Mouse (Mus musculus) heart, postnatal 0 days (tissue): Measurements from ENCODE around the gene Smyd3. TPM values are rescaled to one million over a fixed set of nuclear protein-coding genes. Genes with fewer than 3 reads are reported as not detected.
"Not testable (repeated sequence)": the region's sequence is repeated elsewhere in the genome, so short reads cannot be mapped to it uniquely, and the experiment has no call there.

Experiments used
- ATAC-seq: fragments of 200-750 bp; cut with Nextera tagmentation; 2 replicates; pipeline ENCODE4 v1.8.0; 2017; ENCODE audit warnings: low read depth, moderate number of reproducible peaks, moderate library complexity; ENCODE audit not compliant: insufficient read depth
- DNase-seq: peaks from one replicate; pipeline ENCODE4 v3.0.0-alpha.2; 2016; ENCODE audit warnings: low spot score
- H3K27ac ChIP-seq: fragments of 300-500 bp; sonication (generic); 2 replicates; pipeline ENCODE4 v1.5.1; 2014; ENCODE audit warnings: low read depth, mild to moderate bottlenecking
- H3K27me3 ChIP-seq: fragments of 300-500 bp; sonication (generic); 2 replicates; pipeline ENCODE4 v1.6.1; 2014; ENCODE audit warnings: low read length, mixed read lengths; ENCODE audit not compliant: control insufficient read depth, insufficient read depth
- H3K36me3 ChIP-seq: fragments of 300-500 bp; sonication (generic); replicated peaks from 2 replicates; pipeline ENCODE4 v1.6.1; 2014; ENCODE audit warnings: low read length, mixed read lengths; ENCODE audit not compliant: control insufficient read depth, insufficient read depth
- H3K4me1 ChIP-seq: fragments of 300-500 bp; sonication (generic); 2 replicates; pipeline ENCODE4 v1.6.1; 2014; ENCODE audit warnings: antibody characterized with exemption; ENCODE audit not compliant: control insufficient read depth, insufficient read depth
- H3K4me2 ChIP-seq: fragments of 300-500 bp; sonication (generic); 2 replicates; pipeline ENCODE4 v1.6.1; 2014; ENCODE audit warnings: low read depth, mild to moderate bottlenecking, low read length, moderate library complexity
- H3K4me3 ChIP-seq: fragments of 300-500 bp; sonication (generic); 2 replicates; pipeline ENCODE4 v1.5.1; 2014; ENCODE audit warnings: low read depth, low read length
- H3K9ac ChIP-seq: fragments of 300-500 bp; sonication (generic); replicated peaks from 2 replicates; pipeline ENCODE4 v1.6.1; 2014; ENCODE audit warnings: low read depth, low read length, mixed read lengths
- H3K9me3 ChIP-seq: fragments of 300-500 bp; sonication (generic); replicated peaks from 2 replicates; pipeline ENCODE4 v1.6.1; 2016; ENCODE audit warnings: low read length; ENCODE audit not compliant: control insufficient read depth
- CTCF ChIP-seq: IDR thresholded peaks from 2 replicates; pipeline ENCODE4 v1.5.1; 2016; ENCODE audit warnings: antibody characterized with exemption, control low read depth, low read depth
- EP300 ChIP-seq: IDR thresholded peaks from 2 replicates; pipeline ENCODE4 v1.6.1; 2016; ENCODE audit warnings: antibody characterized with exemption, low read depth
- WGBS: fragments of 180-500 bp; shearing (Covaris S2); extraction: QIAGEN DNeasy Blood & Tissue Kit; methylation state at CpG from one replicate; pipeline ENCODE4 v1.1.7; 2014; 5-methylcytosine and 5-hydroxymethylcytosine counted together
- polyA plus RNA-seq: library from polyadenylated mRNA; unstranded; fragments of >200 nt; fragmentation: Nextera tagmentation; extraction: Ambion mirVana; gene quantifications from 2 replicates; pipeline ENCODE4 v1.2.1, GENCODE M21; 2015
- total RNA-seq: library from RNA; depleted of rRNA; stranded (reverse); fragments of >200 nt; gene quantifications from 2 replicates; pipeline ENCODE4 v1.2.3, GENCODE M21; 2014; ENCODE audit warnings: low replicate concordance

The Smyd3 gene
- total and polyA plus RNA-seq, 2 experiments from 2014 or later = 7.0 to 11.6 TPM

DNA sequence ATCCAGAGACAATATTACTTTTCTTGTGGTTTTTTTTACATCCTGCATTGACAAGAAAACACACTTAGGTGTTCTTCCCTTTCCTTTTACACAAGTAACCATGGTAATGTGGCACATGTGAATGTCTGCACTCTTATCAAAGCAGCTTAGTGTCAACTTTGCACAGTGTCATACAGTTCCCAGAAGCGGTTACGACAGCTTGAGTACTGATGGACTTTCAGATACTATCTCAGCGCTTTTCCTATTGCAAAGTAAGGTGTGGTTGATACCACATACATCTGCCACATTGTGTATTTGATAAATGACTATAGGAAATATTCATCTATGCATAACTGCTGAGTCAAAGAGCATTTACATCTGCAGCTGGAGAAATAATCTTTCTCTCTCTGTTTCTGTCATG is 348.1 kb downstream of the Smyd3 start:
- Histone ChIP-seq H3K27me3 (no peaks in the 10 kb centered on the region), H3K9me3 (no peaks in the 10 kb centered on the region), H3K4me2 (no peak overlapping the region), H3K4me1 (no peaks in the 10 kb centered on the region), H3K9ac (no peak overlapping the region), H3K27ac (no peak overlapping the region), H3K4me3 (no peak overlapping the region), H3K36me3 (no peaks in the 10 kb centered on the region)
- TF ChIP-seq EP300 (no peak), CTCF (no peak)
- WGBS = 48% methylated on average over 3 of the region's 3 CpGs
- ATAC-seq (no peak), DNase-seq (no peak)

DNA sequence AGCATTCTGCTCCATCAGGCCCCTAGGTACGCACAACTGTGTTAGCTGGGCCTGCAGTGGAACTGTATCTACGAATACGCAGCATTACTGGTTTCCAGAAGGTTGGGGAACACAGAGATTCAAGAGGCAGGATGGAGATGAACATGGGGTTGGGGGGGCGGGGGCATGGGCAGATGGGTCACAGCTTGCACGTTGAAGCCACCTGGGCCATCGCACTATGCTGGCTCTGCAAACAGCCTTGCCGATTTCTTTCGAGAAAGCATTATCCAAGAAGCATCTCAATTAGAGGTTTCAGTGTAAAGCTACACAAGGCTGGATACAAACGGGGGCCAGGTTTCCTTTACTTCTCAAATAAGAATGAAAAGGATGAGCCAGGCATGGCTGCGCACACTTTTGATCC is 348.7 kb downstream of the Smyd3 start:
- H3K9me3 ChIP-seq = no peaks in the 10 kb centered on the region
- no peak overlapping the region for H3K9ac ChIP-seq
- 87% methylated on average over 10 of the region's 10 CpGs for WGBS
- no peaks in the 10 kb centered on the region for H3K36me3 ChIP-seq
- no peak overlapping the region for H3K27ac ChIP-seq
- H3K27me3 ChIP-seq = no peaks in the 10 kb centered on the region
- TF ChIP-seq EP300 (no peak), CTCF (no peak)
- no peaks in the 10 kb centered on the region for H3K4me1 ChIP-seq
- H3K4me3 ChIP-seq = no peak overlapping the region
- ATAC-seq = no peak
- no peak overlapping the region for H3K4me2 ChIP-seq
- no peak for DNase-seq

DNA sequence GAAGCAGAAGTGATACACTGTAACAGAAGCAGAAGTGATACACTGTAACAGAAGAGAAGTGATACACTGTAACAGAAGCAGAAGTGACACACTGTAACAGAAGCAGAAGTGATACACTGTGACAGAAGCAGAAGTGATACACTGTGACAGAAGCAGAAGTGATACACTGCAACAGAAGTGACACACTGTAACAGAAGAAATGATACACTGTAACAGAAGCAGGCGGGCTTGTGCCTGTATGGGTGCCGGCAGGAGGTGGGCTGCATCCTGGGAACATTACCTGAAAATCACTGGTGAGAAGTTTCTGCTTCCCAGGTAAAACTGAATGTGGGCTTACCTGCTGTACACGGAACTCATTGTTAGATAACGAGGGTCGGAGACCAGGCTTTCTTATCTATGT is 353.6 kb downstream of the Smyd3 start:
- H3K27ac ChIP-seq, H3K9me3 ChIP-seq, H3K4me1 ChIP-seq, ATAC-seq, H3K36me3 ChIP-seq, H3K27me3 ChIP-seq, H3K9ac ChIP-seq, H3K4me2 ChIP-seq, DNase-seq, H3K4me3 ChIP-seq: not testable (repeated sequence)
- 76% methylated on average over 5 of the region's 5 CpGs for WGBS

DNA sequence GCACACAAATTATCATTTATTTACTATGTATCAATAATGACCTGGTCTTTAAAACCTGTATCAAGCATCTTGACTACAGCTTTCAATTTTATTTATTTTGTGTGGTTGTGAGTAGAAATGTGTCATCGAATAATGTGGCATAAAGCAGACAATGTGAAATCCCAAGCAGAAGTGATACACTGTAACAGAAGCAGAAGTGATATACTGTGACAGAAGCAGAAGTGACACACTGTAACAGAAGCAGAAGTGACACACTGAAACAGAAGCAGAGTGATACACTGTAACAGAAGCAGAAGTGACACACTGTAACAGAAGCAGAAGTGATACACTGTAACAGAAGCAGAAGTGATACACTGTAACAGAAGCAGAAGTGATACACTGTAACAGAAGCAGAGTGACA is 355.1 kb downstream of the Smyd3 start:
- not testable (repeated sequence) for H3K9ac ChIP-seq, H3K27ac ChIP-seq, ATAC-seq, H3K9me3 ChIP-seq, H3K36me3 ChIP-seq, H3K4me3 ChIP-seq, H3K27me3 ChIP-seq, H3K4me2 ChIP-seq, H3K4me1 ChIP-seq, DNase-seq
- 92% methylated on average over 1 of the region's 1 CpGs for WGBS

DNA sequence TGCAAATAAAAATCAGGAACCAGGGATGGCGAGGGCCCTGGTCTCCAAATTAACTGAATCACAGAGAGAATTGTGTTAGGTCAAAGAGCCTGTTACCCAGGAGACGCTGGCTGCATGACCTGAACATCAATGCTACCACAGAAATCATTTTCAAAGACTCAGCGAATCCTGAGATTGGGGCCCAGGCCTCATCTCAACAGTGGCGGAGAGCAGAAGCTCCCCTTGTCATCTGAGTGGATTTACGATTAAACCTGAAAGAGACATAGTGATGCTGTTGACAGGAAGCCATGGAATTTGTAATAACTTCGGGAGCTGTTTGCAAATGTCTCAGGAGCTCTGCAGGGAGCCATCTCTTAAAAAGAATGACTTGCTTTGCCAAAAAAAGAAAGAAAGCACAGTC is 355.9 kb downstream of the Smyd3 start:
- no peak for TF ChIP-seq CTCF
- no peak for ATAC-seq

DNA sequence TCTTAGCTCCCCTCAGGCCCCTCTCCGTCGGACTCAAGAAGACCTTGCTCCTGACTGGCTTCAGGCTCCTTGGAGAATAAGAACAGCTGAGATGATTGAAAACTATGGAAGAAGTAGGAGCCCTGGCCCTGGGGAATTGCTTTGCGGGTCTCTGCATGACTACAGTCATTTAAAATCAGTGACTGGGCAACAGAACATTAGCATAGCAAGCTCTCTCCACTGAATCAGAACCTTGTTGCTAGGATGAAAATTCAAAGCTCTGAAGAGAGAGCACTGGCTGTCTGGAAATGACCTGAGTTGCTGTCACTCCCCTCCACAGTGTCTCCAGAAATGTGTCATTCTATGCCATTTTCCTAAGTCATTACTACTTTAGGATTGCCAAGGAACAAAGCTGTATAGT is 357.1 kb downstream of the Smyd3 start:
- H3K4me2 ChIP-seq = no peak overlapping the region
- no peaks in the 10 kb centered on the region for H3K9me3 ChIP-seq
- ATAC-seq (no peak), DNase-seq (no peak)
- no peaks in the 10 kb centered on the region for H3K36me3 ChIP-seq
- H3K27ac ChIP-seq = no peak overlapping the region
- H3K4me1 ChIP-seq = no peaks in the 10 kb centered on the region
- H3K4me3 ChIP-seq = no peak overlapping the region
- no peak for TF ChIP-seq EP300
- TF ChIP-seq CTCF = no peak
- H3K27me3 ChIP-seq = no peaks in the 10 kb centered on the region
- 62% methylated on average over 3 of the region's 3 CpGs for WGBS
- H3K9ac ChIP-seq = no peak overlapping the region

More for the DNA sequence above, 355.9 kb downstream of the Smyd3 start:
- Histone ChIP-seq H3K4me1 (no peaks in the 10 kb centered on the region), H3K9me3 (no peaks in the 10 kb centered on the region), H3K9ac (no peak overlapping the region), H3K4me3 (no peak overlapping the region), H3K4me2 (no peak overlapping the region), H3K27me3 (no peaks in the 10 kb centered on the region), H3K36me3 (no peaks in the 10 kb centered on the region), H3K27ac (no peak overlapping the region)
- no peak for DNase-seq
- WGBS = 55% methylated on average over 6 of the region's 6 CpGs
